Mouse (Mus musculus) gastrocnemius, adult 2 months (tissue): ENCODE data around the gene Nwd1. TPM values are rescaled to one million over a fixed set of nuclear protein-coding genes. Genes with fewer than 3 reads are reported as not detected.
"Not testable (repeated sequence)": the region's sequence is repeated elsewhere in the genome, so short reads cannot be mapped to it uniquely, and the experiment has no call there.

ENCODE experiments used
- DNase-seq: peaks from one replicate; pipeline ENCODE4 v3.0.0; 2022
- H3K27ac ChIP-seq: fragments of 200-600 bp; 2 replicates; pipeline ENCODE4 v1.8.1; 2022; ENCODE audit warnings: mild to moderate bottlenecking
- H3K4me3 ChIP-seq: fragments of 200-600 bp; 2 replicates; pipeline ENCODE4 v1.8.1; 2022; ENCODE audit warnings: mild to moderate bottlenecking, moderate library complexity
- CTCF ChIP-seq: fragments of 200-600 bp; IDR thresholded peaks from 2 replicates; pipeline ENCODE4 v1.8.1; 2022; ENCODE audit warnings: antibody characterized with exemption, mild to moderate bottlenecking, moderate library complexity
- intact Hi-C: fragments of 180-260 bp; cut with DNase I; formaldehyde crosslinking; loops from one replicate; pipeline ENCODE4 v1.15.1; 2025
- total RNA-seq, 2 experiments: library from RNA; stranded (reverse); gene quantifications; 2 replicates each; pipeline ENCODE4 v1.2.3; 2021

The Nwd1 gene
- total RNA-seq, 2 experiments from 2014 or later: 1.2 to 2.0 TPM

DNA sequence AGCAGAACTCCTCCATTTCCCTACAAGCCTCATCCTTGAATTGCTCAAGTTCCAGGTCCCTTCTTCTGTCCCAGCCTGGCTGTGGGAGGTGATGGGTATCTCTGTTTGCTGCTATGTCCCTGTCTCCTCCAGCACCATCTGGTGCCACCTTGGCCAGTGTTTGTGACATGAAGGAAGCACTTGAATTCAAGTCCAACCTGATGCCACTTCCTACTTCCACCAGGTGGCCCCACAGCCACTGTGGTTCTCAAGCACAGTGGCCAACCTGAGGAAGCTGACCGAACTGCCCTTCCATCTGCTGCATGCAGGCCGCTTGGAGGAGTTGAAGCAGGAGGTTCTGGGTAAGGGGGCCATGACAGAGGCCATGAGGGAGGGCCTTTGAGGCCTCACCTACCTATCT lies 27.7 kb downstream of the Nwd1 start:
- TF ChIP-seq CTCF: no peak
- intact Hi-C loops: no loop called here
- no peak for DNase-seq
- Histone ChIP-seq H3K27ac (no peak overlapping the region), H3K4me3 (no peak overlapping the region)

DNA sequence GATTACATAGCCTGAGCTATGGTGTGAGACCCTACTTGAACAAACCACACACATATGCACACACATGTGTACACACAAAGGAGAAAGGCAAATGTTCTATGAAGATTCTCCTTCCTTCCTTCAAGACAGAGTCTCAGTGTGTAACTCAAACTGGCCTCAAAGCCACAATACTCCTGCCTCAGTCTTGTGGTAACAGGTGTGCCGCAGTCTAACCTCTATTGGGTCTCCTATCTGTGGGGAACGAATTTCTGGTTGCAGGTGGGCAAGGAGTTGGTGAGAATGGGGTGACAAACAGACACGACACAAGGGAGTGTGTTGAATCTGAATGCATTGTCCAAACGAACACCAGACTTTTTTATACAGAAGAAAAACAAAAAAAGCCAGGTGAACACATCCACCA lies 29.9 kb downstream of the Nwd1 start:
- DNase-seq: no peak
- no peak overlapping the region for H3K4me3 ChIP-seq
- H3K27ac ChIP-seq: no peak overlapping the region
- intact Hi-C loops: no loop called here
- no peak for TF ChIP-seq CTCF

DNA sequence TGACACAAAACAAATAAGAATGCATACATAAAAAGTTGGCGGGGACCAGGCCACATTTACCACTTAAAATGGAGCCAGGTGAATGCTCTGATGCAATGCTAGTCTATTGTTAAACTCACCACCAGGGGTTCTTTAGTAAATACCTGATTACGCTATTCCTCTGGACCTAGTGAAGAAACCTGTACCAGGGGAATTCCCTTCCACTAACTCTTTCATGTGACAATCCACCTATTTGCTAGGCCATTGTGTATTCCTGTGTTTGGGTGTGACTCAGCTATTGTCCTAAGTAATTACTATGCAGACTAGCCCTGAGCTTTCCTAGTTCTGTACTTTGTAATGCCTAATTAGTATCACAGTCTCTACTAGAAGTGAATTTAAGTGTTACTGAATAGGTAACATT lies 30.3 kb downstream of the Nwd1 start:
- DNase-seq, H3K27ac ChIP-seq, H3K4me3 ChIP-seq, intact Hi-C loops: not testable (repeated sequence)

DNA sequence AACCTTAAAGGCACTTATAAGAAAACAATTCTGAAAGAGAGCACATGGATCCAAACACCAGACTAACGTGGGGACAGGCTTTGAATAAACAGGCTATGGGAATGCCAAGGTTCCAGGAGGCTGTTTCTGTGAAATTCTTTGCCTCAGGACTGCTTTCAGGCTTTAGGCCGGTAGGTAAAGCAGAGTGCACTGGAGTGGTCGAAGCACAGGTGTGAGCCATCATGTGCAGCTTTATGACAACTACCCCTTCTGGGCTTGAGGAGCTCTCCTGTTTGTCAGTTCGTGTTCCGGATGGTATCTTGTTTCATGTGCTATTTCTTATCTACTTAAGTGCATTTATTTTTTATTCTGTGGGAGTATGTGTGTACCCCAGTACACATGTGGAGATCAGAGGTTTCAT lies 30.8 kb downstream of the Nwd1 start:
- no peak for TF ChIP-seq CTCF
- no peak for DNase-seq

DNA sequence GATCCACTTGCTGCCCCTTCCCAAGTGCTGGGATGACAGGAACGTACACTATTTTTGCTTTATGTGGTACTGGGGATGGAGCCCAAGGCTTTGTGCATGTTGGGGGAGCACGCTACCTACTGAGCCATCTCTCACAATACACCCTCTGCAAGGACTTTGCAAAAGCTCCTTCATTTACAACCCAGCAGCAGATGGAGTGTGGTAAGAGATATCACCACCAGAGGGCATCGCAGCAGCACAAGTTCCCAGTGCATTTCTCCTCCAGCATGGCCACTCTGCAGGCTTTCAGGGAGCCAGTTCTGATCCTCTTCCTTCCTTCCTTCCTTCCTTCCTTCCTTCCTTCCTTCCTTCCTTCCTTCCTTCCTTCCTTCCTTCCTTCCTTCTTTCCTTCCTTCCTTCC lies 33.6 kb downstream of the Nwd1 start:
- Histone ChIP-seq H3K27ac (no peak overlapping the region), H3K4me3 (no peak overlapping the region)
- TF ChIP-seq CTCF: peak; percentile 75
- intact Hi-C loops: loop anchor here (1.0 kb wide), 1 partner anchor 66 kb away; no protein-coding TSS in a partner anchor
- peak; percentile 56 for DNase-seq

More for the DNA sequence above, 30.8 kb downstream of the Nwd1 start:
- intact Hi-C loops: no loop called here
- no peak overlapping the region for H3K27ac ChIP-seq
- no peak overlapping the region for H3K4me3 ChIP-seq

DNA sequence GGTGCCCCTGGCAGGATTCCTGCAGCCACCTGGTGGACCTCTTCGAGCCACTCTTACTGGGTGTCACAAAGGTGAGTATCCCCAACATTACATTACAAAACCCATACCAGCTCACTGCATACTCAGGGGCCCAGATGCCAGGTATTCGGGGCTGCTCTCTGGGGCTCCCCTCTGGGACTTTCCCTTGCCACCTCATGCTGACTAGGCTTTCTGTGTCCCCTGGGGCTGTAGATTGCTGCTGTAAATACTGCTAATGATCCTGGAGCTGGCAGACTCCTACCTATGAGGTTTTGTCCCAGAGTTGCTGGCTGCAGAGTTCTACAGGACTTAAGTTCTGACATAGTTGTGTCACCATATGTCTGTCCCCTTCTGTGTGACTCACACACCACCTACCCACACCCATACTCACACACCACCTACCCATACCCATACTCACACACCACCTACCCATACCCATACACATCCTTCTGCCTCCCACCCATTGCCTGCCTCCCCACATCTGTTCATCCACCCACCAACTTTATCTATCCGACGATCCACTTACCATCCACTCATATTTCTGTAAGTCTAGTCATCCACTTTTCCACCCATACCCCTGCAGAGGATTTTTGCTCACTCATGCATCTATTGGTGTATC lies 35.7 kb downstream of the Nwd1 start:
- H3K27ac ChIP-seq: no peak overlapping the region
- no peak overlapping the region for H3K4me3 ChIP-seq
- intact Hi-C loops: no loop called here
- no peak for TF ChIP-seq CTCF
- no peak for DNase-seq

DNA sequence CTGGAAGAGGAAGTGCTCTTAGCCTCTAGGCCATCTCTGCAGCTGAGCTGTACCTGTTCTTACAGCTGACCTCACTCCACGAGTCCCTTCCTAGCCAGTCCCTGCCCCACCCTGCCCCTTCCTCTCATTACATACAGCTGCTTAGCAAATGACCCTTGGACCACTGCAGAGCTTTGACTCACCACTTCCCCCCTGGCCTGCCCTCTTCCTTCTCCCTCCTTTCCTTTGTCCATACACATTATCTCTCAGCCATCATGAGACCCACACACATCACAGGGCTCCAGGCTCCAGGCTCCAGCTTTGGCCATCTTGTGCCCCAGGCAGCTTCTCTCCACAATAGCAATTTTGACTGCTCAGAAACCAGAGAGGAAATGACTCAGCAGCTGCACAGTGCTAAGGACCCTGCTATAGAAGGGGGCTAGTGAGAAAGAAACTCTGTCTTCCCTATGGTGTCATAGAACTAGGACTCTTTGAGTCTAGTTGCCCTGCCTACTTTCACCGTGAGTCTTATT lies 36.6 kb downstream of the Nwd1 start:
- no peak for TF ChIP-seq CTCF
- DNase-seq: no peak
- H3K4me3 ChIP-seq: no peak overlapping the region
- intact Hi-C loops: no loop called here
- no peak overlapping the region for H3K27ac ChIP-seq

DNA sequence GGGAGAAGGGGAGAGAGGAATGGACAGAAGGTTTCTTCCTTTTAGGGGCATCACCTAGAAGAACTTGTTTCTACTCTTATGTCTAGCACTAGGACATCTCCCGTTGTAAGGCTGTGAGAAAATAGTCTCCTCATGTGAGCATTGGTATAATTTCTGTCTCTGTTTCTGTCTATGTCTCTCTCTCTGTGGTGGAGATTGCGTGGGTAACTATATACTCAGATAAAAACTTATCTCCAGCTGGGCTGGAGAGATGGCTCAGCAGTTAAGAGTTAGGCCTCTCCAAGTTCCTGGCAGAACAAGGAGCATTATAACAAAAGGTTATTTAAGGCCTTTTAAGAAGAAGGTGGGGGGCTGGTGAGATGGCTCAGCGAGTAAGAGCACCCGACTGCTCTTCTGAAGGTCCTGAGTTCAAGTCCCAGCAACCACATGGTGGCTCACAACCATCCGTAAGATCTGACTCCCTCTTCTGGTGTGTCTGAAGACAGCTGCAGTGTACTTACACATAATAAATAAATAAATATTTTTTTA lies 37.1 kb downstream of the Nwd1 start:
- H3K4me3 ChIP-seq, DNase-seq, intact Hi-C loops, H3K27ac ChIP-seq: not testable (repeated sequence)

DNA sequence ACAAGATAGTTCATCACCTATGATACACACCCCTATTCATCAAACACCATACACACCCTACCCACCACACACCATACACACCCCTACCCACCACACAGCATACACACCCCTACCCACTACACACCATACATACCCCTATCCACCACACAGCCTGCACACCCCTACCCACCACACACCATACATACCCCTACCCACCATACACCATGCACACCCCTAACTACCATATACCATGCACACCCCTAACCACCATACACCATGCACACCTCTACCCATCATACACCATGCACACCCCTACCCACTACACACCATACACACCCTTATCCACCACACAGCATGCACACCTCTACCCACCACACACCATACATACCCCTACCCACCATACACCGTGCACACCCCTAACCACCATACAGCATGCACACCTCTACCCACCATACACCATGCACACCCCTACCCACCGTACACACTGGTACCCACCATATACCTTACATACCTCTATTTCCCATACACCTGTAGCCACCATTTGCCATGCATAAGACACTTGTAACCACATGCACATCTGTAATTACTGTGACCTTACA lies 51.9 kb downstream of the Nwd1 start:
- no peak for TF ChIP-seq CTCF
- DNase-seq: no peak
- intact Hi-C loops: no loop called here
- Histone ChIP-seq H3K27ac (no peak overlapping the region), H3K4me3 (no peak overlapping the region)

DNA sequence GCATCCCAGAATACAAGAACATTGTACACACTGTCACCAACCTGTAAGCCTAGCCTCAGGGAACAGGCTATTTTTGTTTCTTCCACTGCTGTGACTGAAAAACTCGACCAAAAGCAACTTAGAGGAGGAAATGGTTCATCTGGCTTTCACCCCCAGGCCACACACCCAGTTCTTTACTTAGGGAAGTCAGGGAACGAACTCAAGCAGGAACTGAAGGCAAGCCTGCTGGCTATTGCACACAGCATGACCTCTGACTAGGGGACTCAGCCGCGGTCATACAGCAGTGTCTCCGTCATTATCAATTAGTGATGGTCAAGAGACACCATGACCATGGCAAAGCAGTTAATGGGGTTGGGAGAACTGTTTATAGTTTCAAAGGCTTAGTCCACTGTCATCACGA lies 66.1 kb downstream of the Nwd1 start:
- TF ChIP-seq CTCF: no peak
- intact Hi-C loops: no loop called here
- no peak for DNase-seq
- Histone ChIP-seq H3K4me3 (no peak overlapping the region), H3K27ac (no peak overlapping the region)

DNA sequence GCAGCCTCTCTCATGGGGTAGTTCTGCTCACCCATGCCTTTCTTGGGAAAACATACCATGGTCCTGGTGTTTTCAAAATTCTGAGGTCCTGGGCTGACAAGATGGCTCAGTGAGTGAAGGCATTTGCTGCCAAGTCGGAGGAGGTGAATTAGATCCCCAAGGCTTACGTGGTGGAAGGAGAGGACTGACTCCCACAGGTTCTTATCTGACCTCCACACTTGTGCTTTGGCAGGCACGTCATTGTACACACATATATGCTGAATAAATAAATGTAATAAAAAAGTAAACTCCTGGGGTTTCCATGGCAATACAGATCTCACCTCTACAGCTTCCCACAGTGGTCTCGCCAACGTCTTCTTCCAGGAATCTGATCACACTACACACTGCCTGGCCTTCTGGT lies 70.1 kb downstream of the Nwd1 start:
- no peak for DNase-seq
- H3K4me3 ChIP-seq: no peak overlapping the region
- TF ChIP-seq CTCF: no peak
- H3K27ac ChIP-seq: no peak overlapping the region
- intact Hi-C loops: no loop called here

DNA sequence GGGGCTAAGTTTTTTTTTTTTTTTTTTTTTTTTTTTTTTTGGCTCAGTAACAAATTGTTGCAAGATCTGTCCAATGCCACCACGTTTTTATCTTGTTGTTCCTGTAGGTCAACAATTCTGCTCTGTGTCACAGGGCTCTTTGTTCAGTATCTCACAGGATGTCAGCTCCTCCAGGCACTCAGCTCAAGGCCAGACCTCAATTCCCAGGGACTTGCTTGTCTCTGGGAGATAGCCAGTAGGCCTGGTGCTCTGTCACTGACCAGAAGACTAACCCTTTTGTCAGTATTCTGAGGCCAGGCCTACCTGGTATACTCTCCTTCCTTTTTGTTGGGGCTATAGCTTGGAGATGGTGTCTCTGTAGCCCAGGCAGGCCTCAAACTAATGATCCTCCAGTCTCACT lies 74.0 kb downstream of the Nwd1 start:
- intact Hi-C loops: no loop called here
- H3K4me3 ChIP-seq: no peak overlapping the region
- TF ChIP-seq CTCF: no peak
- no peak for DNase-seq
- no peak overlapping the region for H3K27ac ChIP-seq

DNA sequence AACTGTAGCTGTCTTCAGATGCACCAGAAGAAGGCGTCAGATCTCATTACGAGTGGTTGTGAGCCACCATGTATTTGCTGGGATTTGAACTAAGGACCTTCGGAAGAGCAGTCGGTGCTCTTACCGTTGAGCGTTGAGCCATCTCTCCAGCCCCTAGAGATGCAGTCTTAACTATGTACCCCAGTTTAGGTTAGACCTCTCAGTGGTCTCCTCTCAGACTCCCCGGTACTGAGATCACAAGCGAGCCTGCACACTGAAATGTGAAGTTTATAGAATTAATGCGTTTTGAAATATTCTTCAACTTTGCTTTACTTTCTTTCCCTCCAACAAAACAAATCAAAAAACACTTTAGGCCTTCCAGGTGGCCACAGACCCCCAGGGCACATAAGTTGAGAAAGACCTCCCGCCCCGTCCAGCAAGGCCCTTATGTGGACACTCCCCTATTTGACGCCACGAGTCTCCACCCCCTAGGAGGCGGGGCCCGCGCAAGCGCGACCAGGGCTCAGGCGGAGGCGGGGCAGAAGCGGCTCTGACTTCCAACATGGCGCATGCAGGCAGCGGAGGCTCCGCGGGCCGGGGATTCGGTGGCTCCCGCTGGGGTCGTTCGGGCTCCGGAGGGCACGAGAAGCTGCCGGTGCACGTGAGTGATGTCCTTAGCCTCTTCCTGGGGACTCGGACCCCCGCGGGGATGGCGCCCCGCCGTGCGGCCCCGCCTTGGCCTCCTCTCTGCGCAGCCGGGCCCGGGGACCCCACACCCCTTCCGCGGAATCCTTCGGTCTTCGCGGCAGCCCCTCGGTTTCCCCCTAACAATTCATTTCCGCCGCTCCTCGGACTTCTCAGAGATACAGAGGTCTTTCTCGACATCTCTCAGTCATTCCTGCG lies 76.5 kb downstream of the Nwd1 start, which contains the start of gene Sin3b:
Gene Sin3b, plus strand, starts transcription at position 517 of the 882 bp plus-strand sequence.
- peak within 1 kb of the TSS; percentile 99 for H3K4me3 ChIP-seq
- DNase-seq: peak; percentile 97
- H3K27ac ChIP-seq: peak within 1 kb of the TSS; percentile 92
- TF ChIP-seq CTCF: no peak
- intact Hi-C loops: no loop called here
